Mouse (Mus musculus) E14TG2a.4 (cell line): ENCODE results near the gene Chrnb4.

ENCODE experiments used
- CTCF ChIP-seq: conservative IDR thresholded peaks from 2 replicates; pipeline ENCODE4 v1.5.1; 2014; ENCODE audit warnings: low read length
- NANOG ChIP-seq: IDR thresholded peaks from 2 replicates; pipeline ENCODE4 v1.6.1; 2014; ENCODE audit warnings: borderline replicate concordance, low read length, mixed read lengths
- POU5F1 ChIP-seq: IDR thresholded peaks from 2 replicates; pipeline ENCODE4 v1.6.1; 2014; ENCODE audit warnings: low read length, borderline replicate concordance

DNA sequence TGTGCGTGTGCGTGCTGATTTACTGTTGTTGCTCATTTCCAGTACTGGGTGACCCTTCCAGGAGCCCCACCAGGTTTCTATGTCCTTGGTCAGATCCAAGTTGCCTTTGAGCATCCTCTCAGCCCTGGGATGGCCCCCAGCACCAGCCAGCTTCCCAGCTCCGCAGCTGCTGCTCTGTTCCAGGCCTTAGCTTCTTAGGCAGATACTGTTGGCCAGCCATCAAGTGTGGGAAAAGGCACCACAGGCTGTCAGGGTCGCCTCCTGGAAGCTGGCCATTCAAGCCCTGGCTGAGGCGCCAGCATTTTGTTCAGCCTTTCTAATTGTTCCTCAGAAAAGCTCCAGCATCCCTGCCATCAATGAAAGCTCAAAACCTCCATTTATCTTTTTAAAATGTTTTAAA, 8.6 kb downstream of the Chrnb4 start:
- TF ChIP-seq CTCF = no peak
- no peak for TF ChIP-seq POU5F1
- TF ChIP-seq NANOG = no peak
